In the genomic region with DNA sequence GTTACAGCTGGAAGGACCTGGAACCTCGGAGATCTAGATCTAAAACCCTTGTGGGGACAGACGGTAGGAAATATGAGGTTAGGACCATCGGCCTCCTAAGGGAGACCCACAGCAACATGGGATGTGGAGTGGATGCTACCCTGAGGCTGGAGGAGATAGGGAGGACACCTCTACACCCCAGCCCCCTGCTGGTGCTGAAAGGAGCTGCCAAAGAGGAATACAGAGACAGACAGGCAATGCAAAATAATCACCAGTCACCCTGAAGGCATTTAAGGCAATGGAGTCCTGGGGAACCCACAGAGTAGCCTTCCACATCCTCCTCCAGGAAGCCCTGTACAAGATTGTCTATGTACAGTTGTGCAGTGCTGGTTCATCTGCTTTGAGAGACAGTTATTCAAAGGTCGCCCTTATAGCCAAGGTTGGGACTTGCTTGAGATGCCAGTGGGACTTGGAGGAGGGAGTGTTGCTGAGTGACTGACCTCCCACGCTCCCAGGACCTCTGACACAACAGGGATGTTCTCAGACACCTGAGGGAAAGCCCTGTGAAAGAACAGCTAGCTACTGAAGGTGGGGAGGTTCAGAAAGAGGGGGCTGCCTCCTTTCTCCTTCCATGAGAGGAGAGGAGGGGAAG, we compare ENCODE assay signal across 9 mouse cellular contexts. TPM values are rescaled to one million over a fixed set of nuclear protein-coding genes. Genes with fewer than 3 reads are reported as not detected.
DNase-seq lines count a peak whose midpoint lies in the region; ATAC-seq lines count a peak whose summit lies in the region.
"Had no signal": no experiment of that assay in that cellular context is flagged by ENCODE, and none has a peak within 500 bp of the region (broad histone marks: within the 10 kb centered on the region; RNA-seq: fewer than 3 reads in every experiment).

No protein-coding gene starts in this region.

- WGBS in heart, embryonic 12.5 days, result 57% methylated on average over 5 of the region's 5 CpGs

- no peaks in the 10 kb centered on the region for H3K9me3 ChIP-seq in heart, embryonic 12.5 days (replicated peaks)
- H3K9me3 ChIP-seq: limb, embryonic 15.5 days had no signal

- no peaks in the 10 kb centered on the region for H3K4me1 ChIP-seq in heart, embryonic 12.5 days (replicated peaks)
- H3K4me1 ChIP-seq: limb, embryonic 15.5 days had no signal

- no peak overlapping the region for H3K9ac ChIP-seq in heart, embryonic 12.5 days
- H3K9ac ChIP-seq: limb, embryonic 15.5 days had no signal

- no peaks in the 10 kb centered on the region for H3K36me3 ChIP-seq in heart, embryonic 12.5 days
- H3K36me3 ChIP-seq: limb, embryonic 15.5 days had no signal

- no peak overlapping the region for H3K4me3 ChIP-seq in heart, embryonic 12.5 days
- H3K4me3 ChIP-seq: limb, embryonic 15.5 days had no signal

- peaks cover 68% of the 10 kb centered on the region for H3K27me3 ChIP-seq in heart, embryonic 12.5 days (replicated peaks)

- intact Hi-C loops in heart, postnatal 14 days (cut with DNase I), result loop anchor here (1.0 to 2.0 kb wide), 5 partner anchors 201 to 433 kb away; no protein-coding TSS in a partner anchor

- no peak overlapping the region for H3K4me2 ChIP-seq in heart, embryonic 12.5 days
- H3K4me2 ChIP-seq: limb, embryonic 15.5 days had no signal

- peak; percentile 8 to 26 for DNase-seq in heart, postnatal 14 days
- DNase-seq in 3T3-L1 (ENCODE audit: low read depth, low spot score) (peak; percentile 69), NIH3T3 (ENCODE audit: low read depth) (peak; percentile 47)
- DNase-seq in gonadal fat pad, adult 2 months (ENCODE audit: low read depth), result peak; percentile 27
- peak; percentile 21 to 31 for DNase-seq in lung, postnatal 4 days
- DNase-seq in thymus, adult 18-20 months, result no peak
- no peak for DNase-seq in heart, adult 9 months (ENCODE audit: low spot score in 2 of 2)

- no peak for ATAC-seq in heart, embryonic 12.5 days (ENCODE audit: insufficient number of reproducible peaks, low FRiP score)

- H3K27ac ChIP-seq in heart, embryonic 12.5 days (ENCODE audit: poor library complexity, severe bottlenecking), result no peak overlapping the region
- H3K27ac ChIP-seq: limb, embryonic 15.5 days had no signal

RNA-seq across cellular contexts. Expression of a gene that starts 14.1 kb away (rescaled TPM):
- not detected for total RNA-seq in heart, postnatal 14 days (2021)
- polyA plus RNA-seq in heart, embryonic 12.5 days (2016; fragmentation: Nextera tagmentation; extraction: Ambion mirVana), result not detected in 2 replicates
- polyA plus RNA-seq in gonadal fat pad, adult 2 months (2012; rRNA removed), result not detected in 2 replicates

RNA-seq across cellular contexts. Expression of a gene that starts 29.3 kb away (rescaled TPM):
- not detected for total RNA-seq in heart, postnatal 14 days (2021)
- not detected in 2 replicates for polyA plus RNA-seq in heart, embryonic 12.5 days (2016; fragmentation: Nextera tagmentation; extraction: Ambion mirVana)
- polyA plus RNA-seq in gonadal fat pad, adult 2 months (2012; rRNA removed), result 0.07 TPM in 1 of 2 replicates, not detected in the other
- polyA plus RNA-seq: limb, embryonic 15.5 days had no signal

RNA-seq across cellular contexts. Expression of a gene that starts 30.0 kb away (rescaled TPM):
- total RNA-seq in heart, postnatal 14 days (2021), result not detected
- not detected in 2 replicates for polyA plus RNA-seq in heart, embryonic 12.5 days (2016; fragmentation: Nextera tagmentation; extraction: Ambion mirVana)
- polyA plus RNA-seq in gonadal fat pad, adult 2 months (2012; rRNA removed), result not detected in 2 replicates

RNA-seq across cellular contexts. Expression of a gene that starts 45.8 kb away (rescaled TPM):
- total RNA-seq in heart, postnatal 14 days (2021), result not detected
- not detected in 2 replicates for polyA plus RNA-seq in heart, embryonic 12.5 days (2016; fragmentation: Nextera tagmentation; extraction: Ambion mirVana)
- polyA plus RNA-seq in gonadal fat pad, adult 2 months (2012; rRNA removed), result not detected in 2 replicates

RNA-seq across cellular contexts. Expression of a gene that starts 59.5 kb away (rescaled TPM):
- total RNA-seq in heart, postnatal 14 days (2021), result 1 to 10 TPM in 1 of 2 experiments, under 1 TPM in 1; 0.33 to 2.1 TPM
- 1.1 and 1.9 TPM in 2 replicates for polyA plus RNA-seq in heart, embryonic 12.5 days (2016; fragmentation: Nextera tagmentation; extraction: Ambion mirVana)
- 36.9 and 48.0 TPM in 2 replicates for polyA plus RNA-seq in gonadal fat pad, adult 2 months (2012; rRNA removed)

Comparison
In these comparisons a context has a peak if more than half of its experiments do, and no peak if none do; other contexts are left out.
1. DNase-seq: peak in heart, postnatal 14 days (2 of 2), 3T3-L1 (single experiment), NIH3T3 (single experiment), gonadal fat pad, adult 2 months (single experiment) and lung, postnatal 4 days (2 of 2); none in thymus, adult 18-20 months (0 of 2) and heart, adult 9 months (0 of 2).